In the genomic region with DNA sequence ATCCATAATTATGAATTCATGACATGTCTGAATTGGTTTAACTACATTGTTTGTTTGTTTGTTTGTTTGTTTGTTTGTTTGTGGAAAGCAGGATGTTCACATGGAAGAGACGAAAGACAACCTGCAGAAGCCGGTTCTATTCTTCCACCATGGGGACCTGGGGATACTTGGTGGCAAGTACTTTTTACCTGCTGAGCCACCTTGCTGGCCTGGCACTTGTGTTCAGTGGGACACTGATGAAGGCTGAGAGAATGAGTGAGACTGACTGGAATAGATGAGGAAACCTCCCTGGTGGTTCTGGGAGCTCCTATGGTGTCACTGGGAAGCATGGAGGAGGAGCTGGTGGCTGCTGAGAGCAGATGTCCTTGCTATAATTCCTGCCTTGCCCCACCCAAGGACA, we compare ENCODE assay signal across 32 mouse cellular contexts. TPM values are rescaled to one million over a fixed set of nuclear protein-coding genes. Genes with fewer than 3 reads are reported as not detected.
"Had no signal": no experiment of that assay in that cellular context is flagged by ENCODE, and none has a peak within 500 bp of the region (broad histone marks: within the 10 kb centered on the region; RNA-seq: fewer than 3 reads in every experiment).

A gene (plus strand): TSS at position 301 of the 400 bp plus-strand sequence.

- H3K36me3 ChIP-seq: limb, embryonic 10.5 days; limb, embryonic 13.5 days; liver, embryonic 12.5 days; liver, embryonic 15.5 days; lung, embryonic 15.5 days; midbrain, embryonic 13.5 days; neural tube, embryonic 13.5 days had no signal

- H3K27me3 ChIP-seq: limb, embryonic 13.5 days; liver, embryonic 12.5 days; liver, embryonic 15.5 days; lung, embryonic 15.5 days; megakaryocyte, embryonic 14.5 days; midbrain, embryonic 13.5 days; neural tube, embryonic 13.5 days had no signal

- H3K9ac ChIP-seq: limb, embryonic 13.5 days; liver, embryonic 12.5 days; liver, embryonic 15.5 days; lung, embryonic 15.5 days; midbrain, embryonic 13.5 days; neural tube, embryonic 13.5 days had no signal

- DNase-seq: kidney, adult 11 months; kidney, adult 9 months; kidney, postnatal 14 days; layer of hippocampus, adult 9-11 months; liver; lung, adult 18-20 months; lung, postnatal 10 days; lung, postnatal 36 days; retina, postnatal 1 day; thymus, adult 18-20 months; thymus, postnatal 36 days had no signal

- H3K4me2 ChIP-seq: limb, embryonic 13.5 days; liver, embryonic 12.5 days; liver, embryonic 15.5 days; lung, embryonic 15.5 days; midbrain, embryonic 13.5 days; neural tube, embryonic 13.5 days had no signal

- H3K4me1 ChIP-seq: limb, embryonic 10.5 days; limb, embryonic 13.5 days; liver, embryonic 12.5 days; liver, embryonic 15.5 days; lung, embryonic 15.5 days; megakaryocyte, embryonic 14.5 days; neural tube, embryonic 13.5 days had no signal

- H3K27ac ChIP-seq: layer of hippocampus, adult 2 months; limb, embryonic 10.5 days; limb, embryonic 13.5 days; liver, embryonic 12.5 days; liver, embryonic 15.5 days; lung, embryonic 15.5 days; neural tube, embryonic 13.5 days had no signal

- H3K4me3 ChIP-seq: layer of hippocampus, adult 2 months; limb, embryonic 10.5 days; limb, embryonic 13.5 days; liver, embryonic 12.5 days; liver, embryonic 15.5 days; lung, embryonic 15.5 days; megakaryocyte, embryonic 14.5 days; midbrain, embryonic 13.5 days; myocyte; neural tube, embryonic 13.5 days had no signal

- ATAC-seq: liver, embryonic 12.5 days had no signal

- H3K9me3 ChIP-seq: limb, embryonic 10.5 days; limb, embryonic 13.5 days; liver, embryonic 12.5 days; liver, embryonic 15.5 days; lung, embryonic 15.5 days; megakaryocyte, embryonic 14.5 days; midbrain, embryonic 13.5 days; neural tube, embryonic 13.5 days had no signal

RNA-seq across cellular contexts. Expression of the gene that starts here (rescaled TPM):
- total RNA-seq: layer of hippocampus, adult 2 months; layer of hippocampus, postnatal 25 days; left cerebral cortex, postnatal 25 days; monocyte, adult 5-6 weeks; neutrophil, adult 5-6 weeks had no signal
- polyA plus RNA-seq: kidney, embryonic 16.5 days; large intestine, adult 2 months; limb, embryonic 10.5 days; limb, embryonic 13.5 days; liver, embryonic 12.5 days; liver, embryonic 15.5 days; lung, embryonic 15.5 days; myocyte; neural tube, embryonic 13.5 days; small intestine, adult 2 months; spleen, adult 2 months; stomach, embryonic 16.5 days; testis, adult 2 months; urinary bladder, adult 2 months had no signal
